Mouse (Mus musculus) embryo, embryonic 10 days (tissue): ENCODE results near the gene Fbxw10.
A peak's percentile ranks its signal among the peaks of the same experiment; 100 is the strongest.

Experiments used
- DNase-seq: peaks from one replicate; pipeline ENCODE4 v3.0.0-alpha.2; 2015; ENCODE audit warnings: low spot score

The Fbxw10 gene

DNA sequence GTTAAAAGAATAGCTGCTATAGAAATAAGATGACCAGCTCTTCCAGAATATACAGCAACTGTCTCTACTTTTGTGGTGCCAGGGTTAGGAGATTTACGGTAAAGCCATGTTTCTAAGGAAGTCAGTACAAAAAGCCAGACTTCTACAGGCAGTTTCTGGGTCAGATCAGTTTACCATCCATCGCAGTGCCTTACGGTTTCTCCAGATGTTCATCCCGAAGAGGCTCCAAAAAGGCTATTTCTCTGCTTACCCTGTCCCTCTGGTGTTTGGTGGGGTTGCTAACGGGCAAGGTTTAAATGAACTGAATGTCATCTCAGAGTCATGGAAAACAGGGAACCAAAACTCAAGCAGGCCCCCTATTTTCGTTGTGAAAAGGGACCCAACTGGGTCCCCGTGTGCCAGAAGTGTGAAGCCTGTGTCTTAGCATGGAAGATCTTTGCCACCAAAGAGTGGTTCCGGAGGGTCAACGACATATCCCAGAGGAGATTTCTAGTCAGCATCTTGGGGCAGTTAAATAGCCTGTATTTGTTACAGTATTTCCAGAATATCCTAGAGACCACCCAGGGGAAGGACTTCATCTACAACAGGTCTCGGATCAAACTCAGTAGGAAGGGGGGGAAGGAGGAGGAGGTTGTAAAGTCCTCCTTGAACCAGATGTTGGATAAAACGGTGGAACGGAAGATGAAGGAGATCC, at the start of gene Fbxw10:
Gene Fbxw10 (plus strand): TSS at position 109 of the 694 bp plus-strand sequence.
- DNase-seq, result peak; percentile 82

DNA sequence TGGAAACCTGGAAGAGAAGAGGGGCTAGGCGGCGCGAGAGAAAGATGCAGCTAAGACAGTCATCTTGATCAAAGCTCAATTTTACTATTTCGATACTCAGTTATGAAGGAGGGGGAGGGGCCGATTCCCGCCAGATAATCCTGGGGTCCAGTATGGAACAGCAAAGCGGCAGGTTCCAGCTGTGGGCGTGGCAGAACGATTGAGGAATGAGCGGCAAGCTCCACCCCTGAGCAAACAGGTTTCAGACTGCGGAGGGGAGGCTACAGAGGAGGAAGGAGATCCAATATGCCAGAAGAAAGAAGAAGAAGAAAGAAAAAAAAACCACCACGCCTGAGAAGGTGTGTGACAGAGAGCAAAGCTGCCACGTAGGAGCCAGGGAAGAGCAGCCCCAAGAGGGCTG, 42.8 kb upstream of the Fbxw10 start:
- no peak for DNase-seq

DNA sequence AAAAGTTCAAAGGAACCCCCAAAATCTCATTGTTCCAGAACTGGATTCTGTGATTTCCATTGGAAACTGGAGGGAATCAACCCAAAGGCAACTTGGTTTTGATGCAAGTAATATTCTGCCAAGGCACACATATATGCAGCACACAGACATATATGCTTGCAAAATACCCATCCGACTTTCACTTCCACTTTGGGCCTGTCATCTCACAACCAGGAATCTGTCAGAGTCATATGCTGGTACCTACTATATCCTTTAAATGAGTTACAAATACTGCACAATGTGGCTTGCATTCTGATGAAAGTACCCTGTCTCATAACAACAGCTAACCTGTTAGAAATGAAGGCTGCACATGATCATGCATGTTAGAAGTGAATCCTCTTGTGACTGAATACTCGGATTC, 38.9 kb upstream of the Fbxw10 start:
- no peak for DNase-seq

DNA sequence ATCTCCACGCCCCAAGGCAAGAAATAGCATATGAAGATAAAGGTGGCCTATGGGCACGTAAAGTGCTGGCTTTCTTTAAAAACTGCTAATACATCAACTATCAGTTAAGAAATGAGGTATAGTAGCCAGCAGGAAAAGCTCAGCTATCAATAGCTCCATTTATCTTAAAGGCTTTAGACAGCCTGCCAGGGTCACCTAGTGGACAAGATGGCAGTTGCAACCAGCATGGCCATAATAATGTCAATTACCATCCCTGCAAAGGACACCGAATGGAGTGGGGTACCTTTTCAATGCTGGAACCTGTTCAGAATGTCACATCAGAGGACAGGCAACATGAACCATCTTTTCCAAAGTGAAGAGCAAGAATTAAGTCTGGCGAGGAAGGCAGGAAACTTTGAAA, 37.7 kb upstream of the Fbxw10 start:
- DNase-seq, result peak; percentile 51

DNA sequence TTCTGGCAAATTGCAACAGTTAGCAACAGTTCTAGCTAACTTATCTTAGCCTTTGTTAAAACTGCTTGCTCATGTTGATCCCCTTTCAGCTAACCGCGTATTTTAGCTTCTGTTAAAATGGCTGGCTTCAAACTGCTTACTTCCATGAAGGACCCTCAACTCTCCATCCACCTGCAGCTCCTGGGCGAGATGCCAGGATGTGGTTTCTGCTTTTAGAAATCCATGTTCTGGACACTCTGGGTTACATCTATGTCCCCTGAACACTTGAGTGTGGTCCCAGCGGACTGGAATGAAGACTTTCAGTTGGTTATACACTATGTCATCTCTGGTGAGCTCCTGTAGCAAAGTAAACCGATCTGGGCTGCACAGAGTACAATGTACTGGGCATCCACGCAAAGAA, 34.6 kb upstream of the Fbxw10 start:
- no peak for DNase-seq

DNA sequence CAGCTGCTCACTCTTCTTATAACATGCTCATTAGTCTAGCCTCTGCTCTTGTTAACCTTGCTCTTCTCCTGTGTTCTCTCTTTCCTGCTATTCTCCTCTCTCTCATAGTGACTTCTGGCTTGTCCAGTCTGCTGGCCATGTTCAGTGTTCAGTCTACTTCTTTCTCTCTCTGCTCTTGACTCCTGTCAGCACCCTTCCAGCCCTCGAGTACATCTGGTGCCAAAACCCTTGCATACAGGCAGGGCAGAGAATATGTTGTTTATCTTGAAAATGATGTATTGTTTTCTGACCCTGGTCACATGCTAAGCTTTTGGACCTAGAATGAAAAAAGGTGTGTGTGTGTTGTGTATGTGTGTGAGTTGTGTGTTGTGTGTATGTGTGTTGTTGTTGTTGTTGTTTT, 33.4 kb upstream of the Fbxw10 start:
- no peak for DNase-seq

DNA sequence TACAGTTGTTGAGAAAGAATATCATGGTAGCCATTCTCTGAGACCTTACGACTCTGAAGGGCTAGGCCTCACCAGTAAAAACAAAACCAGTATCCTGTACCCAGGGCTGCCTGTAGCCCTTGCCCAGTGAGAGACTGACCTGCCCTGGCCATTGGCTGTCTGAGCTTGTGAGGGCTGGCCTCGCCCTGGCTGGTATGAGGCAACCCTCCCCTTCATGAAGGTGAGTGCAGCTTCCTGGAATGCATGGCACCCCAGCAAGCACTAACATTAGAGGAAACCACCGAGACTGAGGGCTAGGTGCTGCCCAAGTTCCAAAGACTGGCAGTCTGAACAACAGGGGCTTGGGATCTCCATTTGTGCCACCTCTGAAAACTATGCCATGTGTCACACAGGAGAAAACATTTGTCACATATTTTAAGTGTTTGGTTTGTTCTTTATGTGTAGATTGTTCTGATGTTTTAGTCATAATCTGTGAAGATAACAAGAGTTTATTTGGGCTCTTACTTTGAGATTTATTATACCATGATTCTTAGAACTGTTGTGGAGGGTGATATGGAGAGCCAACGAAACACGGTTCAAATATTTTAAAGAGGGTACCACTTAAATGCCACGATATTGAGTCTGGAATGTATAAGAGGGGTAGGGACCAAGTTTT, 32.8 kb upstream of the Fbxw10 start:
- DNase-seq, result no peak

DNA sequence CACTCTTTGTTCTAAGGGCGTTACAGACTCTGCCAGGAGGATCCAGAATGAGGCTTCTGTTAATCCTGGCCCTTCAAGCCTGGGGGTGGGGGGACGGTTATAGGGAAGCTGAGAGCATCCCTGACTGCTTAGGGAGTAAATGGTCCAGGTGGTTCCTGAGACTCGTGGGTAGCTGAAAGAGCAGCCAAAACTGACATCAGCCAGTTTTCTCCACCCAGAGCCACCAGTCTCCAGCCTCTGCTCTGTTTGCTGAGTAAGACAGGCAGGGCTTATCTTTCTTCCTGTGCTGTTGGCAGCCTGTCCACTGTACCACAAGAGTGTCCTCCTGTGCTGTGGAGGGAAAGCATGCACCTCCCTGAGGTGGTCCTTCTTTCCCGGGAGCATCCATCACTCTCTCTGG, 32.2 kb upstream of the Fbxw10 start:
- no peak for DNase-seq

DNA sequence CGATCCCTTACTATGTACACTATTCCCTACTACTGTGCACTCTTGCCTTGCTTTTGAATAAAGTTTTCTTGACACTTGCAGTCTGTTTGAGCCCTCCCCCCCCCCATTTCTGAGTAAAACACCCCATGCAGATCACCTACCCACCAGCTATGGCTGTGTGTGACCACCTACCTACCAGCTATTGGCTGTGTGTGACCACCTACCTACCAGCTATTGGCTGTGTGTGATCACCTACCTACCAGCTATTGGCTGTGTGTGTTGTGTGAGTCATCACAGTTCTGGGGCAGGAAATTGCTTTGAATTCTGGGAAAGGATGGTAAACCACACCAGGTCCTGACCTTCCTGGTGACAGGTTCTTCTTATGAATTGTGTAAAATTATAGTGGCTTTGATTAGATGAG, 31.4 kb upstream of the Fbxw10 start:
- no peak for DNase-seq

DNA sequence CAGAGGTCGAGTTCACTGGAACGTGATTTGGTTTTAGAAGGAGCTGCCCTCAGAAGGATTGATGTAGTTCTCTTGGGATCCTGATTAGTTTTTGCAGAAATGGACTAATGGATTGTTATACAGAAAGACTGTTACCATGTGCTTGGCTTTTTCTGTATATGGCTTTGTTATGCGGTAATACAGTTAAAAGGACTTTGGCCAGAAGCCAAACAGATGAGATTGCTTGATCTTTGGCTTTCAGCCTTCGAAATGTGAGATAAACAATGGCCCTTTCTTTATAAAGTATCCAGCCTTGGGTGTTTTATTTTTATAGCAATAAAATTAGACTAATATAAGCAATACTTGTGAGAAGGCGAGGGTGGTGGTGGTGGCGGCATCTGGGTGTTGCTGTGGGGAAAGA, 30.3 kb upstream of the Fbxw10 start:
- no peak for DNase-seq

DNA sequence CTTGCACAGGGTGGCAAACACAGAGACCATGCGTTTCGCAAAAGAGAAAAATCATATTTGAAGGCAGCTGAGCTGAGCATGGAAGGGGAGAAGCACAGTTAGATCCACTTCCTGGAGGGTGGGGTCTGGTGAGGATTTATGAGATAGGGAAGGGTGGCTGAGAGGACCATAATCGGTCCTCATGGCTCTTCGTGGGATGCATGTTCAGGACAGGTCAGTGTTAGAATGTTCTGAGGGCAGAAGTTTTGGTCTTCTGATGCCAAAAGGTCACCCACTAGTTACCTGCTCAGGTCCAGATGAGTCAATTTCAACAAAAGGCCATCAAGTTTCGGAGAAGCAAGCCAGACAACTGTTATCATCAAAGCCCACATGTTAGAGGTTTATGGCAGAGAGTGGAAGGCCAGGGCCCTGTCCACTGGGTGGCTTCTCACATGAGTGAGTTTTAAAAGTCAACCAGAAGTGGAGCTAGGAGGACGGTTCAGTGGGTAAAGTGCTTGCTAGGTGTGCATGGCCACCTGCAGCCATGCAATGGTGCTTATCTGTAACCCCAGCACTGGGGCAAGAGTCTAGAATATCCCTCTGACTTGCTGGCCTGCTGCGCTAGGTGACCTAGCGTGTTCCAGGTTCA, 27.7 kb upstream of the Fbxw10 start:
- no peak for DNase-seq

DNA sequence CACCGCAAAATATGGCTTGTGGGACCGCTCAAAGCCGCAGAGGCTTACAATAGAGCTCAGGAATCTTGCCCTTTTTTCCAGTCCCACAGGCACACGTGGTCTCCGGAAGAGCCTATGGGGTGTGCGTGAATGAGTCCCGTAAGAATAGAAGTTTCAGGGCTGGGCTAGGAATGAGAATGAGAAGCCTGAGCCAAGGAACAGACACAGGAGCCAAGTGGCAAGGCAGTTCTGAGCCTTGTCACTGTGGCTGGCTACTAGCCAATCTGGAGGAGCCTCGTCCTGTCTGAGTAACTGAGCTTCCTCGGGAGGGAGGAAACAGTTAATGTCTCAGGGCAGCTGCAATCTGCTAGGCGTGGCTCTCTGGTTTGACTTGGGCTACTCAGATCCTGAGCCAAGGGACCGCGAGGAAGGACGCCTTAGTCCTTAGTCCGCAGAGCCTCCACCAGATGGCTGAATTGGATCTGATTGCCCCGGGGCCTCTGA, 26.8 kb upstream of the Fbxw10 start, which contains the start of gene Trim16:
Gene Trim16 (plus strand): TSS at position 173 of the 483 bp plus-strand sequence.
- DNase-seq, result peak; percentile 82

DNA sequence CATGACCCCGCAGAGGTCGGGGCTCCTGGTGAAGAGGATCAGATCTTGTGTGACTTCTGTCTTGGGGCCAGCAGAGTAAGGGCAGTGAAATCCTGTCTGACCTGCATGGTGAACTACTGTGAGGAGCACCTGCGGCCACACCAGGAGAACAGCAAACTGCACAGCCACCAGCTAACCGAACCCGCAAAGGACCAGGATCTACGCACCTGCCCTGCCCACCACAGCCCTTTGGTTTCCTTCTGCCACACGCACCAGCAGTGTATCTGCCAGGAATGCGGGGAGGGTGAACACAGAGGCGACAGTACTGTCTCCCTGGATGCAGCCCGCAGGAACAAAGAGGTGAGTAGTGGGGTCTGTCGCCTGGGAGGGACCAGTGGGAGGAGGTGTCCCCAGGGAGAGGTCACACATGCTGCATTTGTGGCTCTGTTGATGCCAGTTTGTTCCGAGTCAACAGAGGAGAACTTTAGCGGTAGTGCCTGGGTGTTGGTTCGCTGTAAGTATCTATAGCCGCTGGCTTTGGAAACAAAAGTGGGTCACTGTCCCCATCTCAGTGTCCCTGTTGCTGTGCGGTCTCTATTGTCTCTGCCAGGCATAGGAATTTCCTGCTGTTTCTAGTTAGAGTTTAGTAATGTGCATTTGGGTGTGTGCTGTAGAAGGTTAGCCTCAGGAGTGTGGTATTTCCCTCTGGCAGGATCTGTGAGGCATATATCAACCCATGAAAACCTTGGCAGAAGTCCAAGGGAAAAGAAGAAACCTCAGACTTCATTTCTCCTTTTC, 26.0 kb upstream of the Fbxw10 start:
- peak; percentile 33 for DNase-seq

DNA sequence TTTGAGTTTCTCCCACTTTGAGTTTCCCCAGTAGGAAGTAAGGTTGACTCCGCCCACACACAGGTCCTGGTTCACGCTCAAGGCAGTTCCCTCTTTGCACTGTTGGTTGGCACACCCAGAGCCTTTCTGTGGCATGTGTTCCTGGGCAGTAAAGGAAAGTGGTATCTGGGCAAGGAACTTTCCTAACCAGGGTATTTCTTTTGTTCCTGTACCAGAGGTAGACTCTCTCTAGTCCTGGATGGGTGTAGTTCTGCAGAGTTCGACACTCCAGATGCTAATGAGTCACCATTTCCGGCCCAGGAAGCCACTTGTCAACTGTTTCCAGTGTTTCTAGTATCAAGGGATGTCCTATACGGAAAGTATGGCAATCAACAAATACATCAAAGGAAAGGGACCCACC, 25.0 kb upstream of the Fbxw10 start:
- DNase-seq, result no peak

DNA sequence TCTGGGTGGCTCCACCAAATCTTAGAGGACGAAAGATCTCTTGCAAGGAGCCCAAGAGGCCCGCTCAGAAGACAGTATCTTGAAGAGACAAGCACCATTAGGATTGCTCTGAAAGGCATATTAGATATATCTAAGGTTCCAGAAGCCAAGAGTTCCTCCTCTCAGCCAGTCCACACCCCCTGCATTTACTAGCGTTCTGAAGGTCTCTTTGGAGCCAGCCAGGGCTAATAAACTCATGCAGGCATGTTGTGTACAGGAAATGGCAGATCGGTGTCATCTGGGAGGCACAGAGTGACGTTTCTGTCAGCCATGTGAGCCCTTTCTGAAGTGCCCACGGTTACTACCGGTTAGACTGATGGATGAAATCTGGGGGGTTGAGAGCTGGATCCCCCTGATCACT, 22.7 kb upstream of the Fbxw10 start:
- no peak for DNase-seq

DNA sequence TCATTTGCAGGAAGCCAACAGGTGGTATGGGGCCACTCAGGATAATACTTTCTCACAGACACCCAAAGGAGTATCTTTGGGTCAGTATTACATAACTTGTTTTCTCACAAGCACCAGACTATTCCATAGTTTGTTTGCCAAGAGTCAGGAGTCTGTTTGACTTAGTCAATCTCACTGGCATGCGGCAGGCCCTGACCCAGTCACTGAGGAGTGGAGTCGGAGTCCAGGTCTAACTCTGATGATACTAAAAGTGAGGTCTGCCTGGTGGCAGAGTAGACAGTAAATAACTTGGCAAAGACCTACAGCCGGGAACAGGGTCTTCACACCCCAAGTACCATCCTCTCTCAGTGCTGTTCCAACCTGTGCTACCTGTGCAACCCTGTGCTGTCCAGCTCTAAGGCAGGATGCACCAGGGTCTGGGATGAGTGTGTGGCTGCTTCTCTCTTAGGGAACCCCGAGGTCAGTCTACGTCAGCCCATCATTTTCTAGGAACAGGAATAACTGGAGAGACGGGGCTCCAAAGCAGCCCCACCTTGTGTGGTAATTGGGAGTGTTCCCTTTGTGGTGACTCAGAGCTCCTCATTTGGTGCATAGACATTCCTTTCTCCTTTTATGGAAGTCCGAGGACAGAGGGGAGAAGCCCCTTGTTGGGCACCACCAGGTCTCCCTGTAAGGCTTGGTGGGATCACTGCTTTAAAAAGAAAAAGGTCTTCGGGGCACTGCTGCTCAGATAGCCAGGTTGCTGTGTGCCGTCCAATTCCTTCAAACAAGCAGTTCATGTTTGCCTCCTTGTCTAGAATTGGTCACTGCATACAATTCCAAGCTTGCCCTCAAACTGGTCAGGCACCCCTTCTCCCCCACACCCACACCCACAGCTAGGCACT, 21.4 kb upstream of the Fbxw10 start:
- no peak for DNase-seq

DNA sequence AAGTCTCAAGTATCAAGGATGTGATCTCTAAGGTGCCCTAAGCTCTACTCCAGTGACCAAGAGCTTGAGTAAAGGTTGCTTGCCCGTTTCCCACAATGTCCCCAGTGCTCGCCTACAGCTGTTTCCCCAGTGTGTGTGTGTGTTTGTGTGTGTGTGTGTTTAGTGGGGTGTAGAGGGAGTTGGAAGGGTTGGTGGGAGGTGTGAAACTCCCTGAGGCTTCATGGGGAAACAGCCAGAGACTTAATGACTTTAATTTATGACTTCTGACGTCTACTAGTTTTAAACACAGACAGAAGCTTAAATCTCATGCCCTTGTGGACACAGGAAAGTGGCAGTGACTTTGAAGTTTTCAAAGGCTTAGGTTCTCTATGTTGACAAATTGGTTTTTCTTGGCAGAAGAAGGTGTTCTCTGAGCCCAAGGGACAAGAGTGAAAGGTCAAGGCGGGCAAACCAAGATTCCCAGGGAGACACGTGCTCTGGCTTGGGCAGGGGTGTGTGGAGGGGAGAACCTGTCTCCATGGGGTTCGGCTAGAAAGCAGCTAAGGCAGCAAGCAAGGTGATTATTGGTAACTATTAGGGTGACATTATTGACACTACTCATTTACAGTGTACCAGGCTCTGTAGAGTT, 20.6 kb upstream of the Fbxw10 start:
- peak; percentile 6 for DNase-seq

DNA sequence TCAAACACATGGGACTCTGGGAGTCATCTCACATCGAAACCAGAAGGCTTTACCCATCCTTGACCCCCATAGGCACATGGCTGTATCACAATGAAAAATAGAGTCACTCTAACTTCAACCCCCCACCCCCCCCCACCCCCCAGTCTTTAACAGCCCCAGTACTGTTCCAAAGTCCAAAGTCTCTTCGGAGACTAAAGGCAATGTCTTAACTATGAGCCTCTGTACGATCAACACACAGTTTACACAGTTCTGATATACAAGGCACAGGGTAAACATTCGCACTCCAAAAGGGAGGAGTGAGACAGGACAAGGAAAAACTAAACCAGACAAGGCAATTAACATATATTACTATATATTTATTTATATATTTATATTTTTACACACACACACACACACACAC, 19.7 kb upstream of the Fbxw10 start:
- DNase-seq, result no peak

DNA sequence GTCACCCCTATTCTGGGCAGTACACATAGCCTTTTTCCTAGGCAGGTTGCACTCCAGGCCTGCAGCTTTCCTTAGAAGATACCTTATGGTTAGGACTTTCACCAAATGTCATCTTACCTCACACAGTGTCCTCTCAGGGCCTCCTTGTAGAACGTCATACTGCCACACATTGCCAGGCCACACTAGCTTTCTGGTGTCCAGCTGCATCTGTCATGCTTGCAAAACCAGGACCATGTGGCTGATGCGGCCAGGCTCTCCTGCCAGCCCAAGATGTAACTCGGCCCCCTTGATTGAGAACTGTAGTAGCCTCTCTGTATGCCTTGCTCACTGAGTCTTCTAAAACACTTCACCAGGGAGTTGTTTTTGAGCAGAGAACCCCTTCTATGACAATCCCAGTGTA, 19.0 kb upstream of the Fbxw10 start:
- DNase-seq, result no peak

DNA sequence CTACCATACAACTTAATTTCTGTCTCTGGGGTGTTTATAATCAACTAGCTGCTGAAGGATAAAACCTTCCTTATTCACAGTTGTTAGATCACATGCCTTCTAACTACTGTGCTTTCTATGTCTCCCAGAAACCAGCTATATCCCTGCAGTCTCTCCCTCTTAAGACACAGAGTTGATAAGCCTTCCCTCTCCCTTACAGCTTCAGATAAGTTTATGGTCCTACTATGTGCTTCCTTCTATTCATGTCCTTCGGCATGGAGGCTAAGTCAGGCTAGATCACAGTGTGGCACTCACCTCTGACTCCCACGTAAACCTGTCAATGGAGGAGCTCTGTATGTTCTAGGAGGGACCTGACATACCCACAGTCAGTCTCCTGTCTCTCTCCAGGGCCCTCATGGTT, 16.5 kb upstream of the Fbxw10 start:
- DNase-seq, result no peak

DNA sequence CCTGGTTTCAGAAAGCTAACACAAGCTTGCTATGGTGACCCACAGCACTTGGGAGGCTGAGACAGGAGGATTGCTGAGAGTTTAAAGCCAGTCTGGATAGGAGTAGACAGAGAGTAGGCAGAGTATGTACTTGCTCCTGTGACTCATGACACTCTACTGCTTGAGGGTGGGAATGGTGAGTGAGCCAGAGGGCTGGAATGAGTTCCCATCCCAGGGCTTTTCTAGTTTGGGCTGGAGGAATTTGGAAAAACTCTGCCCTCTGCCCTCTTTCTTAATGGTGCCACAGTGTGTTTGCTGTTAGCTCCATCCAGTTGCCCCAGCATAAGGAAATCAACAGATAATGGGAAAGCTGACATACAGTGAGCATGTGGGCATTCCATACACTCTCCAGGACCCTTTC, 15.0 kb upstream of the Fbxw10 start:
- DNase-seq, result no peak
